Mouse (Mus musculus) CH12.LX (cell line): ENCODE data around the gene Dennd5a. TPM values are rescaled to one million over a fixed set of nuclear protein-coding genes. Genes with fewer than 3 reads are reported as not detected.

ENCODE experiments used
- DNase-seq: peaks from one replicate; pipeline ENCODE4 v3.0.0-alpha.2; 2013; ENCODE audit errors: extremely low read depth
- H3K27ac ChIP-seq: 2 replicates; pipeline ENCODE4 v1.5.1; 2012; ENCODE audit warnings: low read depth, mild to moderate bottlenecking, control low read depth, moderate library complexity; ENCODE audit not compliant: insufficient read depth
- H3K27me3 ChIP-seq: replicated peaks from 2 replicates; pipeline ENCODE3; 2012; ENCODE audit warnings: inconsistent platforms
- H3K36me3 ChIP-seq, 2 experiments: replicated peaks in 1 of 2; 2 replicates each; pipeline versions ENCODE3 to v1.6.1; 2012; ENCODE audit warnings: inconsistent platforms in 1 of 2, low read length in 1 of 2, mild to moderate bottlenecking in 1 of 2, mixed read lengths in 1 of 2, moderate library complexity in 1 of 2; ENCODE audit not compliant: control insufficient read depth in 1 of 2, insufficient read depth in 1 of 2
- H3K4me1 ChIP-seq, 2 experiments: 2 replicates each; pipeline ENCODE4 v1.6.1; 2012; ENCODE audit warnings: inconsistent platforms in 1 of 2, moderate library complexity in 1 of 2; ENCODE audit not compliant: insufficient read depth in 2 of 2, control insufficient read depth in 1 of 2
- H3K4me2 ChIP-seq: 2 replicates; pipeline ENCODE4 v1.6.1; 2012; ENCODE audit warnings: low read depth, mild to moderate bottlenecking, control low read depth; ENCODE audit not compliant: poor library complexity, insufficient read depth, severe bottlenecking
- H3K4me3 ChIP-seq, 3 experiments: fragments of 150-350 bp in 1 of 3; sonication (generic) in 1 of 3; replicated peaks in 1 of 3; 2 replicates each; pipeline versions ENCODE3 to v1.5.1; 2011 to 2012; ENCODE audit warnings: low read depth in 2 of 3, low read length in 2 of 3, mild to moderate bottlenecking in 2 of 3, moderate library complexity in 2 of 3, control low read depth in 1 of 3, improper control_type of control experiment in 1 of 3, inconsistent platforms in 1 of 3, mixed read lengths in 1 of 3; ENCODE audit not compliant: poor library complexity in 1 of 3
- H3K79me2 ChIP-seq: replicated peaks from 2 replicates; pipeline ENCODE4 v1.6.1; 2012; ENCODE audit warnings: mild to moderate bottlenecking, moderate library complexity; ENCODE audit not compliant: control insufficient read depth, poor library complexity, insufficient read depth, severe bottlenecking; ENCODE audit errors: extremely low read depth
- H3K9ac ChIP-seq: 2 replicates; pipeline ENCODE4 v1.6.1; 2012; ENCODE audit warnings: low read depth, mild to moderate bottlenecking, control low read depth, moderate library complexity; ENCODE audit not compliant: insufficient read depth
- H3K9me3 ChIP-seq: replicated peaks from 2 replicates; pipeline ENCODE3; 2012; ENCODE audit warnings: low read length, inconsistent platforms, mixed read lengths
- BHLHE40 ChIP-seq: IDR thresholded peaks from 2 replicates; pipeline ENCODE4 v1.6.1; 2011; ENCODE audit warnings: mild to moderate bottlenecking, low read depth, low read length, improper control_type of control experiment
- CHD2 ChIP-seq: IDR thresholded peaks from 2 replicates; pipeline ENCODE4 v1.6.1; 2011; ENCODE audit warnings: low read length, improper control_type of control experiment
- CTCF ChIP-seq, 2 experiments: IDR thresholded peaks in 1 of 2; conservative IDR thresholded peaks in 1 of 2; 2 replicates each; pipeline ENCODE4 v1.5.1; 2011 to 2012; ENCODE audit warnings: low read depth in 2 of 2, low read length in 2 of 2, improper control_type of control experiment in 1 of 2, inconsistent platforms in 1 of 2, mild to moderate bottlenecking in 1 of 2, moderate library complexity in 1 of 2
- E2F4 ChIP-seq: IDR thresholded peaks from 2 replicates; pipeline ENCODE4 v1.6.1; 2011; ENCODE audit warnings: low read depth, low read length, improper control_type of control experiment; ENCODE audit not compliant: insufficient replicate concordance
- EP300 ChIP-seq: IDR thresholded peaks from 2 replicates; pipeline ENCODE4 v1.6.1; 2011; ENCODE audit warnings: low read length, improper control_type of control experiment
- ETS1 ChIP-seq: conservative IDR thresholded peaks from 2 replicates; pipeline ENCODE4 v1.6.1; 2012; ENCODE audit warnings: low read depth, mild to moderate bottlenecking, inconsistent platforms, low read length, improper control_type of control experiment, moderate library complexity
- GABPA ChIP-seq: IDR thresholded peaks from 2 replicates; pipeline ENCODE4 v1.6.1; 2012; ENCODE audit warnings: low read depth, low read length, improper control_type of control experiment, inconsistent platforms; ENCODE audit not compliant: insufficient replicate concordance
- JUN ChIP-seq: IDR thresholded peaks from 2 replicates; pipeline ENCODE4 v1.6.1; 2011; ENCODE audit warnings: low read depth, mild to moderate bottlenecking, low read length, improper control_type of control experiment, moderate library complexity; ENCODE audit not compliant: insufficient read depth
- KAT2A ChIP-seq: IDR thresholded peaks from 2 replicates; pipeline ENCODE4 v1.6.1; 2012; ENCODE audit warnings: low read length, improper control_type of control experiment, inconsistent platforms; ENCODE audit not compliant: insufficient replicate concordance
- MAFK ChIP-seq: IDR thresholded peaks from 2 replicates; pipeline ENCODE4 v1.6.1; 2011; ENCODE audit warnings: low read length, improper control_type of control experiment; ENCODE audit not compliant: insufficient replicate concordance
- MAX ChIP-seq: IDR thresholded peaks from 2 replicates; pipeline ENCODE4 v1.6.1; 2011; ENCODE audit warnings: low read length, improper control_type of control experiment
- MAZ ChIP-seq: IDR thresholded peaks from 2 replicates; pipeline ENCODE4 v1.6.1; 2012; ENCODE audit warnings: low read depth, mild to moderate bottlenecking, inconsistent platforms, low read length, improper control_type of control experiment, moderate library complexity
- MEF2A ChIP-seq: IDR thresholded peaks from 2 replicates; pipeline ENCODE4 v1.6.1; 2014; ENCODE audit warnings: low read depth, mild to moderate bottlenecking, inconsistent platforms, low read length, improper control_type of control experiment, borderline replicate concordance
- MYC ChIP-seq: IDR thresholded peaks from 2 replicates; pipeline ENCODE4 v1.6.1; 2011; ENCODE audit warnings: low read depth, mild to moderate bottlenecking, improper control_type of control experiment, low read length
- NELFE ChIP-seq: IDR thresholded peaks from 2 replicates; pipeline ENCODE4 v1.6.1; 2011; ENCODE audit warnings: low read depth, low read length, improper control_type of control experiment
- NRF1 ChIP-seq: IDR thresholded peaks from 2 replicates; pipeline ENCODE4 v1.6.1; 2014; ENCODE audit warnings: low read depth, mild to moderate bottlenecking, inconsistent platforms, low read length, improper control_type of control experiment, moderate library complexity
- POLR2A ChIP-seq: IDR thresholded peaks from 2 replicates; pipeline ENCODE4 v1.6.1; 2011; ENCODE audit warnings: low read depth, mild to moderate bottlenecking, improper control_type of control experiment, low read length
- SIN3A ChIP-seq: IDR thresholded peaks from 2 replicates; pipeline ENCODE4 v1.6.1; 2012; ENCODE audit warnings: low read length, improper control_type of control experiment, inconsistent platforms
- SMC3 ChIP-seq: IDR thresholded peaks from 2 replicates; pipeline ENCODE4 v1.6.1; 2011; ENCODE audit warnings: low read depth, low read length, improper control_type of control experiment
- TBP ChIP-seq: conservative IDR thresholded peaks from 2 replicates; pipeline ENCODE4 v1.6.1; 2011; ENCODE audit warnings: low read depth, low read length, improper control_type of control experiment
- TCF12 ChIP-seq: IDR thresholded peaks from 2 replicates; pipeline ENCODE4 v1.6.1; 2014; ENCODE audit warnings: low read depth, mild to moderate bottlenecking, inconsistent platforms, low read length, improper control_type of control experiment
- UBTF ChIP-seq: IDR thresholded peaks from 2 replicates; pipeline ENCODE4 v1.6.1; 2012; ENCODE audit warnings: low read depth, mild to moderate bottlenecking, inconsistent platforms, low read length, improper control_type of control experiment, moderate library complexity
- USF1 ChIP-seq: IDR thresholded peaks from 2 replicates; pipeline ENCODE4 v1.6.1; 2014; ENCODE audit warnings: low read depth, mild to moderate bottlenecking, inconsistent platforms, low read length, improper control_type of control experiment
- ZKSCAN1 ChIP-seq: IDR thresholded peaks from 2 replicates; pipeline ENCODE4 v1.6.1; 2012; ENCODE audit warnings: low read depth, inconsistent platforms, low read length, improper control_type of control experiment, borderline replicate concordance
- ZMIZ1 ChIP-seq: IDR thresholded peaks from 2 replicates; pipeline ENCODE4 v1.6.1; 2012; ENCODE audit warnings: low read depth, mild to moderate bottlenecking, inconsistent platforms, low read length, improper control_type of control experiment
- ZNF384 ChIP-seq: IDR thresholded peaks from 2 replicates; pipeline ENCODE4 v1.6.1; 2012; ENCODE audit warnings: low read depth, low read length, improper control_type of control experiment, inconsistent platforms
- dilution Hi-C: fragments of 300-500 bp; cut with MboI; formaldehyde crosslinking; loops from 2 replicates; pipeline ENCODE4 v1.14.3; 2020; ENCODE audit warnings: low sequenced_read_pairs; ENCODE audit not compliant: extremely low pct_unique_long_range_greater_than_20kb, extremely low pct_ligation_motif_present
- in situ Hi-C: fragments of 300-500 bp; cut with MboI; formaldehyde crosslinking; loops from 3 replicates; pipeline ENCODE4 v1.14.3; 2019; ENCODE audit warnings: low sequenced_read_pairs, low pct_ligation_motif_present, low pct_unique_long_range_greater_than_20kb, mixed read lengths
- polyA plus RNA-seq: library from polyadenylated mRNA; unstranded; fragments of >175 nt; gene quantifications from 2 replicates; pipeline ENCODE4 v1.2.1, GENCODE M21; 2012; ENCODE audit warnings: low read depth; ENCODE audit not compliant: insufficient read length
- total RNA-seq, 2 experiments: library from RNA; depleted of rRNA; stranded (reverse); fragments of 300-350 nt in 1 of 2; fragments of >200 nt in 1 of 2; gene quantifications; 2 replicates each; pipeline ENCODE4 v1.2.3; 2012 to 2014

Gene Dennd5a
- total RNA-seq (2012; rRNA removed) (14.8 and 20.7 TPM in 2 replicates), total RNA-seq (2014; rRNA removed) (29.5 and 32.8 TPM in 2 replicates), polyA plus RNA-seq (15.8 and 24.6 TPM in 2 replicates)

GRCm38 (mm10) chr7:109959716-109960612 lies at the start of gene Dennd5a:
TSS of gene Dennd5a (minus strand) at chr7:109960470.
- peak within 1 kb of the TSS; percentile 91 for H3K4me2 ChIP-seq
- no peaks in the 10 kb centered on the region for H3K36me3 ChIP-seq
- peaks cover 8% of the 10 kb centered on the region for H3K9me3 ChIP-seq
- TF ChIP-seq MAZ: peak; percentile 51; the same call in 1 of the 2 replicates
- no peak for TF ChIP-seq ZKSCAN1
- 0 out of 2 replicates have a peak, but pooled peaks have one; percentile 21 for TF ChIP-seq TCF12
- no peak for TF ChIP-seq SMC3
- no peak for TF ChIP-seq MAFK
- no peak for TF ChIP-seq EP300
- peak; percentile 44; the same call in 1 of the 2 replicates for TF ChIP-seq SIN3A
- peak; percentile 81 for TF ChIP-seq NRF1
- TF ChIP-seq ETS1: 0 out of 2 replicates have a peak, but pooled peaks have one; percentile 29
- no peak for TF ChIP-seq GABPA
- peak; percentile 49; the same call in 1 of the 2 replicates for TF ChIP-seq POLR2A
- TF ChIP-seq NELFE: 0 out of 2 replicates have a peak, but pooled peaks have one; percentile 26
- TF ChIP-seq UBTF: peak; percentile 70; the same call in 1 of the 2 replicates
- no peak for TF ChIP-seq ZMIZ1
- peak; percentile 79 for TF ChIP-seq BHLHE40
- no peak for TF ChIP-seq MAX
- no peak for TF ChIP-seq CTCF (conservative IDR thresholded peaks at IDR 0.05 in 1 of 2, IDR thresholded peaks at IDR 0.05 in 1 of 2; ENCODE audit: low read depth in 2 of 2, low read length in 2 of 2)
- in situ Hi-C loops: no loop called here
- peaks cover 2 to 13% of the 10 kb centered on the region in 2 experiments; a peak in 2 of 4 replicates for H3K4me1 ChIP-seq
- H3K4me3 ChIP-seq: peak within 1 kb of the TSS; percentile 71 to 79 (median 77)
- no peak for DNase-seq
- peaks cover 29% of the 10 kb centered on the region for H3K27me3 ChIP-seq
- no peak within 1 kb of the TSS for H3K27ac ChIP-seq
- peaks cover 10% of the 10 kb centered on the region; the same call in 1 of the 2 replicates for H3K79me2 ChIP-seq
- dilution Hi-C loops: no loop called here
- peak within 1 kb of the TSS; percentile 88 for H3K9ac ChIP-seq

GRCm38 (mm10) chr7:110009084-110009483 lies 48.8 kb upstream of the Dennd5a start:
- Histone ChIP-seq H3K27me3 (no peaks in the 10 kb centered on the region), H3K4me3 (no peak overlapping the region), H3K36me3 (no peaks in the 10 kb centered on the region), H3K4me2 (no peak overlapping the region), H3K4me1 (peaks cover 0 to 17% of the 10 kb centered on the region in 2 experiments; a peak in 2 of 4 replicates), H3K9me3 (peaks cover under 1% of the 10 kb centered on the region), H3K27ac (no peak overlapping the region), H3K79me2 (no peaks in the 10 kb centered on the region), H3K9ac (no peak overlapping the region)
- in situ Hi-C loops: no loop called here
- TF ChIP-seq MYC: no peak
- no peak for TF ChIP-seq ZNF384
- no peak for TF ChIP-seq KAT2A
- no peak for TF ChIP-seq BHLHE40
- TF ChIP-seq E2F4: no peak
- TF ChIP-seq CTCF (conservative IDR thresholded peaks at IDR 0.05 in 1 of 2, IDR thresholded peaks at IDR 0.05 in 1 of 2; ENCODE audit: low read depth in 2 of 2, low read length in 2 of 2): no peak
- TF ChIP-seq TBP: no peak
- no peak for TF ChIP-seq JUN
- no peak for TF ChIP-seq CHD2
- TF ChIP-seq NRF1: no peak
- no peak for TF ChIP-seq MEF2A
- no peak for TF ChIP-seq USF1
- DNase-seq: no peak
- dilution Hi-C loops: no loop called here
